Mouse (Mus musculus): ENCODE measurements around the gene Atp1a1. TPM values are rescaled to one million over a fixed set of nuclear protein-coding genes. Genes with fewer than 3 reads are reported as not detected.

Atp1a1 gene
- polyA plus RNA-seq, 1 experiment, result 178 TPM

DNA sequence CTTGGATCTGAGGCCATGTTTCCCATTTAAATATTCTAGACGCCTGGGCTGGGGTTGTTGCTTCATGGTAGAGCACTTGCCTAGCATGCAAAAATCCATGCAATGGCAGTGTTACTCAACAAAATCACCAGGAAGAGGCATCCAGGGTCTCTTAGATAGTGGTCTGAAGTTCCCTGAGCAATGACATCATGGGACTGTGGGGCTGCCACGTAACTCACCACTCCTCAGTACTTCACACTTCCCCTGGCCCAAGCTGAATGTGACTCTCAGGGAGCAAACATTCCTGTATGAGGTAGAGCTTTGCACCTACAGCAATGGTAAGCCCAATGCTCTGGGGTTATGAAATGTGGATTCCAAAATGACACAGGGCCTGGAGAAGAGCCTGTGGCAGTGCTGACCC, 38.8 kb upstream of the Atp1a1 start:
- H3K27ac ChIP-seq (ENCODE audit: insufficient read depth, low read depth, low read length), result no peak overlapping the region
- no peak overlapping the region for H3K4me3 ChIP-seq (ENCODE audit: insufficient read depth, low read length)
- no peaks in the 10 kb centered on the region for H3K4me1 ChIP-seq (ENCODE audit: control insufficient read depth, insufficient read depth, low read length)
- TF ChIP-seq CTCF (IDR thresholded peaks at IDR 0.05; ENCODE audit: low read depth, low read length), result no peak
- TF ChIP-seq POLR2A (IDR thresholded peaks at IDR 0.05; ENCODE audit: borderline replicate concordance, low read depth, low read length), result no peak

DNA sequence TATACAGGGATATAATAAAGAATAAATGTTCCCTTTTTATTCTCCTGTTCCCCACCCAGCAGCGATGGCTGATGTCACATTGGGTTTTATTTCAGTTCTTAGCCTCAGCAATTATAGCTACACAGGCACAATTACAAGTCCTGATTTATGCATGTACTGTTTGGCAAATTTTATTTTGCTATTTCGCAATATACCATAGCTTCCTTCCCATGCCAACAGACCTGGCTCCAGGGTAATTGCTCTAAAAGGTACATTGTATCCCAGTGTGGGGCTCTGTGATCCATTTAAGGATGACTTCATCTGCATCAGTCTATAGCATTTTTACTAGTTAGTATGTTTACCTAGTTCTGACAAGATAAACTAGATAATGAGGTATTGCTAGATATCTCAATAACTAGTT, 33.7 kb upstream of the Atp1a1 start:
- Histone ChIP-seq H3K27ac (ENCODE audit: insufficient read depth, low read depth, low read length) (no peak overlapping the region), H3K4me3 (ENCODE audit: insufficient read depth, low read length) (no peak overlapping the region), H3K4me1 (ENCODE audit: control insufficient read depth, insufficient read depth, low read length) (no peaks in the 10 kb centered on the region)
- TF ChIP-seq CTCF (IDR thresholded peaks at IDR 0.05; ENCODE audit: low read depth, low read length) (no peak), POLR2A (IDR thresholded peaks at IDR 0.05; ENCODE audit: borderline replicate concordance, low read depth, low read length) (no peak)

DNA sequence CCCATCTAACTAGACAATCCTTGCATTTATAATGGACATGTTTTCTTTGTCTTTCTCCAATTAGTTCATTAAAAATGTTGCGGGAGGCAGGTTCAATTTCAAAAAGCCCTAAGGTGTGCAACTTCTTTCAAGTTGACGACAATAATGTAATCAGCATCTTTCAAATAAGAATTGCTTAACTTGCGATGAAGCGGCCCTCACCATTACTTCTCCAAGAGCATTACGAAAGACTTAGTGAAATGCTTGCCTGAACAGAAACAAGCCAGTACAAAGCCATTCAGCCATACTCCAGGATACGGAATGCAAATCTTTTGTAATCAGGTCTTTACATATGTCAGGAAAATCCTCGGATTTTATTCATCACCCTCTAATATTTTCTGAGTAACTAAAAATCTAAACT, 32.0 kb upstream of the Atp1a1 start:
- TF ChIP-seq CTCF (IDR thresholded peaks at IDR 0.05; ENCODE audit: low read depth, low read length) (no peak), POLR2A (IDR thresholded peaks at IDR 0.05; ENCODE audit: borderline replicate concordance, low read depth, low read length) (no peak)
- no peak overlapping the region for H3K4me3 ChIP-seq (ENCODE audit: insufficient read depth, low read length)

DNA sequence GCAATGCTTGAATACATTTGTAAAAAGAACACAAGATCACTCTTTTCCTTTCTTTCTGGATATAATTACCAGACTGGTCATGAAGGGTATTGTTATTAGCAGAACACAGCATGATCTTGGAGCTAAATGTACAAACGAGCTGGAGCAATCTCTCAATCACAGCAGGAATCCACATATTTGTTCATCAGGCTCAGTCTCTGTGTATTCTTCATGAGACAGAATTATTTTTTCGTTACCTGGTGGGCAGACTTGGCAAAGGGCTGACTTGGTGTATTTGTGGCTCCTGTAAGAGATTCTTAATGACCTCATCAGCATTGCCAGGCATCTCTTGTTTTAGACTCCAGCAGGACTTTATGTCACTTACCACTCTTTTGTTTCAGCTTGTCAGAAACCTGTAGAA, 31.6 kb upstream of the Atp1a1 start:
- Histone ChIP-seq H3K4me1 (ENCODE audit: control insufficient read depth, insufficient read depth, low read length) (no peaks in the 10 kb centered on the region), H3K4me3 (ENCODE audit: insufficient read depth, low read length) (no peak overlapping the region), H3K27ac (ENCODE audit: insufficient read depth, low read depth, low read length) (no peak overlapping the region)
- TF ChIP-seq CTCF (IDR thresholded peaks at IDR 0.05; ENCODE audit: low read depth, low read length) (no peak), POLR2A (IDR thresholded peaks at IDR 0.05; ENCODE audit: borderline replicate concordance, low read depth, low read length) (no peak)

More for the DNA sequence above, 32.0 kb upstream of the Atp1a1 start:
- Histone ChIP-seq H3K27ac (ENCODE audit: insufficient read depth, low read depth, low read length) (no peak overlapping the region), H3K4me1 (ENCODE audit: control insufficient read depth, insufficient read depth, low read length) (no peaks in the 10 kb centered on the region)

DNA sequence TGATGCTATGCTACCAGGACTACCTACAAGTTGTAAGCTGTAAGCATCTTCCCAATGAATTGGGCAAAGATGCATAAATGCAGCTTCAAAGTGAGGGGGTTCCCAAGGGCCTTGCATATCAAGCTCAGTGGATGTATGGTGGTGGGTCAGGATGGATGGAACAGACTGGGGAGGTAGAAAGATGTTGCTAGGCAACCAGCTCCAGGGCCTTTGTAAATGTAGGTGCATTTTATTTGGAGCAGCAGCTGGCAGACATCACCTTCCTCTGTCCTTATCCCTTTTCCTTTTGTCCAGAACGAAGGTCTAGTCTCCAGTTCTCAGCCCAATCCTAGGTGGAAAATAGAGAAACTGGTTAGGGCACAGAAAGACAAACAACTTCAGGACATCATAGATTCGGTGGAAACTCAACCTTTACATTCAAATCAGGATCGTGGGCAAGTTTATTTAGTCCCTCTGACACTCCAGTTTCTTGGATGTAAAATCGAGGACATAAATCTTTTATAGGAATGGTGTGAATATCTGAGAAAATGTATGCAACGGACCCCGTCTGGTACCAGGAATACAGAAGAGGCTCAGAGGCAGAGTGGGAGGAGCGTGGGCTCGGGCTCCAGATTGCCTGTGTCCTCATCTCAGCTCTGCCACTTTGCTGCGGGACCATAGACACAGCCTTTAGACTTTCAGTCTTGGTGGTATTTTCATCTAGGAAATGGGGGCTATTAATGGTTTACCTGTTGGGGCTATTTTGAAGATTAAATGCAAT, 29.8 kb upstream of the Atp1a1 start:
- Histone ChIP-seq H3K27ac (ENCODE audit: insufficient read depth, low read depth, low read length) (no peak overlapping the region), H3K4me3 (ENCODE audit: insufficient read depth, low read length) (no peak overlapping the region), H3K4me1 (ENCODE audit: control insufficient read depth, insufficient read depth, low read length) (no peaks in the 10 kb centered on the region)
- TF ChIP-seq CTCF (IDR thresholded peaks at IDR 0.05; ENCODE audit: low read depth, low read length) (no peak), POLR2A (IDR thresholded peaks at IDR 0.05; ENCODE audit: borderline replicate concordance, low read depth, low read length) (no peak)

DNA sequence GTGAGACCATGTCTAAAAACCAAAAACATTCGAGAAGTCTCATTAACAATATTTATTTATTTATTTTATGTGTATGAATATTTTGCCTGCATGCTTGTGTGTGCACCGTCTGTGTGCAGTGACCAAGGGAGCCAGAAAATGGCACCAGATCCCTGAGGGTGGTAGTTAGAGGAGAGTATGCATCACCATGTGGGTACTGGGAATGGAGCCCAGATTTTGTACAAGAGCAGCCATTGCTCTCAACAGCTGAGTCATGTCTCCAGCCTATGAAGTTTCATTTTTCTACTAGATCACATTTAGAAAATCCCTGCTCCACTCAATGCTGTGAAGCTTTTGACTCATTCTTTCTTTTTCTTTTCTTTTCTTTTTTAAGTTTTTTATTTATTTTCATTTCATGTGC, 23.8 kb upstream of the Atp1a1 start:
- Histone ChIP-seq H3K27ac (ENCODE audit: insufficient read depth, low read depth, low read length) (no peak overlapping the region), H3K4me3 (ENCODE audit: insufficient read depth, low read length) (no peak overlapping the region), H3K4me1 (ENCODE audit: control insufficient read depth, insufficient read depth, low read length) (no peaks in the 10 kb centered on the region)
- TF ChIP-seq POLR2A (IDR thresholded peaks at IDR 0.05; ENCODE audit: borderline replicate concordance, low read depth, low read length), result no peak
- TF ChIP-seq CTCF (IDR thresholded peaks at IDR 0.05; ENCODE audit: low read depth, low read length), result no peak

DNA sequence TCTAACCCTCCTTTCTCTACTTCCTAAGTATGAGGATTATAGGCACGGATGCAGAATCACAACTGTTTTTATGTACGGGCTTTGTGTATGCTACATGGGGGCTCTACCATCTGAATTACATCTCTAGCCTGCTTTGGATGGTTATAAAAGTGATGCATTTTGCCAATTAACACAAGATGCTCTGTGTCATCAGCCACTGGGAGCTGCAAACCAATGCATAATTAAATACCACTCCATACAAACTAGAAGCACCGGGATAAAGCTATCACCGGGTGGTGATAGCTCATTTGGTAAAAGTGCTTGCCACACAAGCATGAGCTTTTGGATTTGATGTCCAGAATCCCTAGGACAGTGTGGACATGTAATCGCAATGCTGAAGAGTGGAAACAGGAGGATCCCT, 19.8 kb upstream of the Atp1a1 start:
- H3K4me3 ChIP-seq (ENCODE audit: insufficient read depth, low read length), result no peak overlapping the region
- no peak overlapping the region for H3K27ac ChIP-seq (ENCODE audit: insufficient read depth, low read depth, low read length)
- H3K4me1 ChIP-seq (ENCODE audit: control insufficient read depth, insufficient read depth, low read length), result no peaks in the 10 kb centered on the region
- no peak for TF ChIP-seq CTCF (IDR thresholded peaks at IDR 0.05; ENCODE audit: low read depth, low read length)
- no peak for TF ChIP-seq POLR2A (IDR thresholded peaks at IDR 0.05; ENCODE audit: borderline replicate concordance, low read depth, low read length)

DNA sequence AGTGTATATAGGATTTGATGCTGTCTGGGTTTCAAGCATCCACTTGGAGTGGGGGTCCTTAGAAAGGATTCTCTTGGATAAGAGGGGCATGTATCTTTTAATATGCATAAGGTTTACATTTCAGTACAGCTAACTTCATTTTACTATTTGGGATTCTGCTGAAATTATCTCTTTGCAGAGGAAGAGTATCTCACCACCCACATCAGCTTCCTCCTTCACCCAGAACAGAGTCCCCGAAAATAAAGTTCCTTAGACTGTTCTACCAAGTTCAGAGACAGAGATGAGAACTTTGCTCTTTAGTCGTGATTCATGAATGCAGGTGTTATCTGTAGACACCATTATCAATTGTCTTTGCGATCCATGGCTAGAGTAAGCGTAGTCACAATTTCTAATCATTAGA, 14.5 kb upstream of the Atp1a1 start:
- peaks cover 6% of the 10 kb centered on the region for H3K4me1 ChIP-seq (ENCODE audit: control insufficient read depth, insufficient read depth, low read length)
- no peak overlapping the region for H3K27ac ChIP-seq (ENCODE audit: insufficient read depth, low read depth, low read length)
- no peak overlapping the region for H3K4me3 ChIP-seq (ENCODE audit: insufficient read depth, low read length)
- TF ChIP-seq POLR2A (IDR thresholded peaks at IDR 0.05; ENCODE audit: borderline replicate concordance, low read depth, low read length) (no peak), CTCF (IDR thresholded peaks at IDR 0.05; ENCODE audit: low read depth, low read length) (no peak)

DNA sequence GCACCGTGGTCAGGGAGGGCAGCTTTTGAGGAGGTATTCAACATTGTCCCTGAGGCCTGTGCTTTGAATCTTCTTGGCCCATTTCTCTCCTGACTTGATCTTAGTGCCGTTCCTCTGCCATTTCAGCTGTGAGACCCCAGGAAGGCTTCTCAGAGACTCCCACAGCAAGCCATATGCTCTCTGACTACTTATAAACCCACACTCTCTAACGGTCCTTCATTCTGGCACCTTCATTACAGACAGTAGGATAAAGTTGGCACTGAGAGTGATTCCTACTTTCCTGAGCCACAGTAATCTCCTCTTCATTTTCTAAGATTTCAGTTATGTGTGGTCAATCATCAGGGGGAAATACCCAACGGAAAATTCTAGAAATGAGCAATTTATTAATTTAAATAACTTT, 14.0 kb upstream of the Atp1a1 start:
- Histone ChIP-seq H3K27ac (ENCODE audit: insufficient read depth, low read depth, low read length) (no peak overlapping the region), H3K4me3 (ENCODE audit: insufficient read depth, low read length) (no peak overlapping the region), H3K4me1 (ENCODE audit: control insufficient read depth, insufficient read depth, low read length) (peaks cover 6% of the 10 kb centered on the region)
- TF ChIP-seq POLR2A (IDR thresholded peaks at IDR 0.05; ENCODE audit: borderline replicate concordance, low read depth, low read length) (no peak), CTCF (IDR thresholded peaks at IDR 0.05; ENCODE audit: low read depth, low read length) (no peak)

DNA sequence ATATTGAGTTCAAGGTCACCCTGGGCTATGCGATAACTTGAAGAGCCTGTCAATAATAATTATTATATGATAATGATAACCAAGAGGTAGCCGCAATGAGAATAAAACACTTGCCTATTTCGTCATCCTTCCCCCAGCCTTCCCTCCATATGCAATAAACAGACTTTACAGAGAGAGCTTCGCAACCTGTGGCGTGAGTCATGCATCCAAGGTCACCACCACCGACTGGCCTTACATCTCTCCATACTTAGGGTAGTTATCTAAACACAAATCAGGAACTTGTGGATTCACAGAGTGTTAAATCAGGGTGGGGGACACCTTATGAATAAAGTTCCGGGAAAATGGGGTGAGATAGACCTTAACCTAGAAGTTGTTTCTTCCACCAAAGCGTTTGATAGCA, 13.0 kb upstream of the Atp1a1 start:
- Histone ChIP-seq H3K4me3 (ENCODE audit: insufficient read depth, low read length) (no peak overlapping the region), H3K4me1 (ENCODE audit: control insufficient read depth, insufficient read depth, low read length) (peaks cover 6% of the 10 kb centered on the region), H3K27ac (ENCODE audit: insufficient read depth, low read depth, low read length) (no peak overlapping the region)
- TF ChIP-seq POLR2A (IDR thresholded peaks at IDR 0.05; ENCODE audit: borderline replicate concordance, low read depth, low read length), result no peak

Data from bone marrow macrophage, adult 2 months (primary cell).